Mouse (Mus musculus): ENCODE data around the gene Rbm20. TPM values are rescaled to one million over a fixed set of nuclear protein-coding genes. Genes with fewer than 3 reads are reported as not detected.

Rbm20 gene
- polyA plus RNA-seq, 1 experiment: 3.1 TPM

- TF ChIP-seq CTCF (IDR thresholded peaks at IDR 0.05; ENCODE audit: borderline replicate concordance, insufficient read depth, low read depth, low read length) (no peak), POLR2A (IDR thresholded peaks at IDR 0.05; ENCODE audit: borderline replicate concordance, insufficient read depth, low read length) (no peak)
- Histone ChIP-seq H3K27ac (ENCODE audit: insufficient read depth, low read length) (no peak overlapping the region), H3K4me3 (replicated peaks; ENCODE audit: insufficient read depth, low read depth, low read length) (no peak overlapping the region), H3K4me1 (ENCODE audit: control insufficient read depth, insufficient read depth, low read length) (no peaks in the 10 kb centered on the region), H3K27me3 (ENCODE audit: control insufficient read depth, insufficient read depth, low read length) (no peaks in the 10 kb centered on the region)
- 76% methylated on average over 1 of the region's 1 CpGs for WGBS
- no peak for DNase-seq
Observed at GRCm38 (mm10) chr19:53880460-53880859, 203.4 kb downstream of the Rbm20 start.

- H3K27me3 ChIP-seq (ENCODE audit: control insufficient read depth, insufficient read depth, low read length): no peaks in the 10 kb centered on the region
- H3K4me3 ChIP-seq (replicated peaks; ENCODE audit: insufficient read depth, low read depth, low read length): no peak overlapping the region
- DNase-seq: no peak
- TF ChIP-seq CTCF (IDR thresholded peaks at IDR 0.05; ENCODE audit: borderline replicate concordance, insufficient read depth, low read depth, low read length) (no peak), POLR2A (IDR thresholded peaks at IDR 0.05; ENCODE audit: borderline replicate concordance, insufficient read depth, low read length) (no peak)
- 54% methylated on average over 5 of the region's 5 CpGs for WGBS
- peaks cover 2% of the 10 kb centered on the region for H3K4me1 ChIP-seq (ENCODE audit: control insufficient read depth, insufficient read depth, low read length)
- no peak overlapping the region for H3K27ac ChIP-seq (ENCODE audit: insufficient read depth, low read length)
Observed at GRCm38 (mm10) chr19:53881786-53882185, 204.7 kb downstream of the Rbm20 start.

GRCm38 (mm10) chr19:53885450-53885849 is 208.3 kb downstream of the Rbm20 start:
- WGBS: 54% methylated on average over 10 of the region's 10 CpGs
- TF ChIP-seq CTCF (IDR thresholded peaks at IDR 0.05; ENCODE audit: borderline replicate concordance, insufficient read depth, low read depth, low read length) (no peak), POLR2A (IDR thresholded peaks at IDR 0.05; ENCODE audit: borderline replicate concordance, insufficient read depth, low read length) (no peak)
- Histone ChIP-seq H3K27ac (ENCODE audit: insufficient read depth, low read length) (no peak overlapping the region), H3K4me3 (replicated peaks; ENCODE audit: insufficient read depth, low read depth, low read length) (no peak overlapping the region), H3K4me1 (ENCODE audit: control insufficient read depth, insufficient read depth, low read length) (peaks cover 8% of the 10 kb centered on the region), H3K27me3 (ENCODE audit: control insufficient read depth, insufficient read depth, low read length) (no peaks in the 10 kb centered on the region)
- no peak for DNase-seq

GRCm38 (mm10) chr19:53886576-53887370 is 209.7 kb downstream of the Rbm20 start:
- no peak overlapping the region for H3K4me3 ChIP-seq (replicated peaks; ENCODE audit: insufficient read depth, low read depth, low read length)
- H3K27ac ChIP-seq (ENCODE audit: insufficient read depth, low read length): no peak overlapping the region
- peak in 1 of 2 experiments; percentile 45 for DNase-seq
- no peaks in the 10 kb centered on the region for H3K27me3 ChIP-seq (ENCODE audit: control insufficient read depth, insufficient read depth, low read length)
- H3K4me1 ChIP-seq (ENCODE audit: control insufficient read depth, insufficient read depth, low read length): peaks cover 8% of the 10 kb centered on the region
- 55% methylated on average over 10 of the region's 10 CpGs for WGBS
- TF ChIP-seq POLR2A (IDR thresholded peaks at IDR 0.05; ENCODE audit: borderline replicate concordance, insufficient read depth, low read length): no peak
- TF ChIP-seq CTCF (IDR thresholded peaks at IDR 0.05; ENCODE audit: borderline replicate concordance, insufficient read depth, low read depth, low read length): no peak

- Histone ChIP-seq H3K27ac (ENCODE audit: insufficient read depth, low read length) (no peak overlapping the region), H3K4me1 (ENCODE audit: control insufficient read depth, insufficient read depth, low read length) (peaks cover 8% of the 10 kb centered on the region), H3K4me3 (replicated peaks; ENCODE audit: insufficient read depth, low read depth, low read length) (no peak overlapping the region), H3K27me3 (ENCODE audit: control insufficient read depth, insufficient read depth, low read length) (no peaks in the 10 kb centered on the region)
- TF ChIP-seq POLR2A (IDR thresholded peaks at IDR 0.05; ENCODE audit: borderline replicate concordance, insufficient read depth, low read length) (no peak), CTCF (IDR thresholded peaks at IDR 0.05; ENCODE audit: borderline replicate concordance, insufficient read depth, low read depth, low read length) (no peak)
- no peak for DNase-seq
- 93% methylated on average over 3 of the region's 3 CpGs for WGBS
Observed at GRCm38 (mm10) chr19:53887822-53888221, 210.7 kb downstream of the Rbm20 start.

- 93% methylated on average over 9 of the region's 9 CpGs for WGBS
Observed at GRCm38 (mm10) chr19:53888331-53888730, 211.2 kb downstream of the Rbm20 start.

GRCm38 (mm10) chr19:53889555-53889954 is 212.4 kb downstream of the Rbm20 start:
- Histone ChIP-seq H3K27ac (ENCODE audit: insufficient read depth, low read length) (no peak overlapping the region), H3K4me1 (ENCODE audit: control insufficient read depth, insufficient read depth, low read length) (peaks cover 8% of the 10 kb centered on the region), H3K4me3 (replicated peaks; ENCODE audit: insufficient read depth, low read depth, low read length) (no peak overlapping the region), H3K27me3 (ENCODE audit: control insufficient read depth, insufficient read depth, low read length) (no peaks in the 10 kb centered on the region)
- TF ChIP-seq POLR2A (IDR thresholded peaks at IDR 0.05; ENCODE audit: borderline replicate concordance, insufficient read depth, low read length): no peak
- TF ChIP-seq CTCF (IDR thresholded peaks at IDR 0.05; ENCODE audit: borderline replicate concordance, insufficient read depth, low read depth, low read length): no peak
- DNase-seq: no peak
- 86% methylated on average over 5 of the region's 5 CpGs for WGBS

More at GRCm38 (mm10) chr19:53888331-53888730, 211.2 kb downstream of the Rbm20 start:
- TF ChIP-seq CTCF (IDR thresholded peaks at IDR 0.05; ENCODE audit: borderline replicate concordance, insufficient read depth, low read depth, low read length) (no peak), POLR2A (IDR thresholded peaks at IDR 0.05; ENCODE audit: borderline replicate concordance, insufficient read depth, low read length) (no peak)
- Histone ChIP-seq H3K27me3 (ENCODE audit: control insufficient read depth, insufficient read depth, low read length) (no peaks in the 10 kb centered on the region), H3K27ac (ENCODE audit: insufficient read depth, low read length) (no peak overlapping the region), H3K4me3 (replicated peaks; ENCODE audit: insufficient read depth, low read depth, low read length) (no peak overlapping the region), H3K4me1 (ENCODE audit: control insufficient read depth, insufficient read depth, low read length) (peaks cover 8% of the 10 kb centered on the region)
- DNase-seq: no peak

- Histone ChIP-seq H3K4me3 (replicated peaks; ENCODE audit: insufficient read depth, low read depth, low read length) (no peak overlapping the region), H3K4me1 (ENCODE audit: control insufficient read depth, insufficient read depth, low read length) (peaks cover 8% of the 10 kb centered on the region), H3K27me3 (ENCODE audit: control insufficient read depth, insufficient read depth, low read length) (no peaks in the 10 kb centered on the region), H3K27ac (ENCODE audit: insufficient read depth, low read length) (no peak overlapping the region)
- no peak for TF ChIP-seq POLR2A (IDR thresholded peaks at IDR 0.05; ENCODE audit: borderline replicate concordance, insufficient read depth, low read length)
- no peak for TF ChIP-seq CTCF (IDR thresholded peaks at IDR 0.05; ENCODE audit: borderline replicate concordance, insufficient read depth, low read depth, low read length)
- 62% methylated on average over 5 of the region's 5 CpGs for WGBS
- DNase-seq: no peak
Observed at GRCm38 (mm10) chr19:53890274-53890673, 213.2 kb downstream of the Rbm20 start.
